Mouse (Mus musculus): ENCODE results near the gene Nkx2-4.

Gene Nkx2-4

GRCm38 (mm10) chr2:147085072-147085870 lies at the start of gene Nkx2-4:
Nkx2-4 (minus strand) TSS chr2:147085445.
- peak; percentile 23 for DNase-seq (ENCODE audit: low spot score)

- no peak for DNase-seq (ENCODE audit: low spot score)
Measured at GRCm38 (mm10) chr2:147127366-147127765, 42.1 kb upstream of the Nkx2-4 start.

- DNase-seq (ENCODE audit: low spot score): no peak
Measured at GRCm38 (mm10) chr2:147119736-147120135, 34.5 kb upstream of the Nkx2-4 start.

- DNase-seq (ENCODE audit: low spot score): no peak
Measured at GRCm38 (mm10) chr2:147086441-147086840, 1.2 kb upstream of the Nkx2-4 start.

- DNase-seq (ENCODE audit: low spot score): no peak
Measured at GRCm38 (mm10) chr2:147085937-147086336, 692 bp upstream of the Nkx2-4 start.

- peak; percentile 26 for DNase-seq (ENCODE audit: low spot score)
Measured at GRCm38 (mm10) chr2:147084366-147085071, 726 bp downstream of the Nkx2-4 start.

GRCm38 (mm10) chr2:147083471-147084365 lies 1.5 kb downstream of the Nkx2-4 start:
- DNase-seq (ENCODE audit: low spot score): peak; percentile 44

GRCm38 (mm10) chr2:147082391-147082790 lies 2.9 kb downstream of the Nkx2-4 start:
- no peak for DNase-seq (ENCODE audit: low spot score)

- DNase-seq (ENCODE audit: low spot score): no peak
Measured at GRCm38 (mm10) chr2:147074399-147074798, 10.8 kb downstream of the Nkx2-4 start.

- no peak for DNase-seq (ENCODE audit: low spot score)
Measured at GRCm38 (mm10) chr2:147073962-147074361, 11.3 kb downstream of the Nkx2-4 start.

- DNase-seq (ENCODE audit: low spot score): no peak
Measured at GRCm38 (mm10) chr2:147070305-147070704, 14.9 kb downstream of the Nkx2-4 start.

- DNase-seq (ENCODE audit: low spot score): peak; percentile 12
Measured at GRCm38 (mm10) chr2:147069077-147069476, 16.2 kb downstream of the Nkx2-4 start.

- DNase-seq (ENCODE audit: low spot score): no peak
Measured at GRCm38 (mm10) chr2:147067480-147068246, 17.6 kb downstream of the Nkx2-4 start.

GRCm38 (mm10) chr2:147053229-147053892 lies 31.9 kb downstream of the Nkx2-4 start:
- no peak for DNase-seq (ENCODE audit: low spot score)

- no peak for DNase-seq (ENCODE audit: low spot score)
Measured at GRCm38 (mm10) chr2:147047051-147047450, 38.2 kb downstream of the Nkx2-4 start.

- DNase-seq (ENCODE audit: low spot score): no peak
Measured at GRCm38 (mm10) chr2:147035864-147036263, 49.4 kb downstream of the Nkx2-4 start.

Measured in embryo, embryonic 10 days (tissue).